Mouse (Mus musculus) liver, postnatal 0 days (tissue): ENCODE measurements around the gene Rab21.
A peak's percentile ranks its signal among the peaks of the same experiment; 100 is the strongest.

ENCODE experiments used
- CTCF ChIP-seq: sonication (generic); IDR thresholded peaks from 2 replicates; pipeline ENCODE4 v1.5.1; 2016; ENCODE audit warnings: antibody characterized with exemption, low read depth
- EP300 ChIP-seq: IDR thresholded peaks from 2 replicates; pipeline ENCODE4 v1.6.1; 2016; ENCODE audit warnings: antibody characterized with exemption, low read depth, mild to moderate bottlenecking

DNA sequence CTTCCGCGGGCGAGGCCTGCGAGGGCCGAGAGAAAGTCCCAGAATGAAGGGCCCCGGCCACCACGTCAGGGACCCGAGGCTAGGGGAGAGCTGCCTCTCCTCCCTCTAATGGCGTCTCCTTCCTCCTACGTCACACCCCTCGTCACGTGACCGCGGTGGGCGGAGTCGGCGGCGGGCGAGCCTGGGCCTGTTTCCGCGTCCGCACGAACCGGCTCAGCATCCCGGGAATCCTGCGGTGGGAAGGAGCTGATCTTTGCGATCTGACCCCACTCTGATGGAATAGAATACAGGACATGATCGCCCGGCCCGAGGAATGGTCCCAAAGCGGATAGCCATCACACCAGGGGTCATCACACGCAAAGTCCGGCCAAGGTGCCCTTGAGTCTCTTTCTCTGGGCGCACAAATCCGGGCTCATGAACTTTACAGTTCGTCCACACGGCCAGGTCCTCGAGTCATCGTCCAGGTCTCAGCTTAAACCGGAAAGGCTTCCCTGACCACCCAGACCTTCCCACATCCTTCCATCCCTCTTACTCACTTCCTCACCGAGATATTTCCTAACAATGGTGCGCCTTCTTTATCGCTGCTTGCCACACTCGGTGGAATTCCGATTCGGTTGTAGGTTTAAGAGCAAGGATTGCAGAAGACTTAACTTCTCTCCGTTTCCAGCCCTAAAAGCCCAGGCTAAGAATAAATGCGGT is at the start of gene Rab21:
- no peak for TF ChIP-seq CTCF
- 0 out of 2 replicates have a peak, but pooled peaks have one; percentile 30 for TF ChIP-seq EP300
